Mouse (Mus musculus) ZHBTc4 (cell line): ENCODE measurements around the gene Fig4.

Source experiments
- DNase-seq: peaks from one replicate; pipeline ENCODE4 v3.0.0-alpha.2; 2011; ENCODE audit warnings: low read depth, low spot score

The Fig4 gene

GRCm38 (mm10) chr10:41218897-41219296 lies 84.2 kb downstream of the Fig4 start:
- DNase-seq, result no peak

- no peak for DNase-seq
Measured at GRCm38 (mm10) chr10:41214083-41214482, 89.0 kb downstream of the Fig4 start.

- DNase-seq, result peak; percentile 39
Measured at GRCm38 (mm10) chr10:41209538-41209937, 93.5 kb downstream of the Fig4 start.

- DNase-seq, result peak; percentile 15
Measured at GRCm38 (mm10) chr10:41208860-41209377, 94.1 kb downstream of the Fig4 start.

GRCm38 (mm10) chr10:41205647-41206046 lies 97.4 kb downstream of the Fig4 start:
- no peak for DNase-seq

- no peak for DNase-seq
Measured at GRCm38 (mm10) chr10:41204637-41205315, 98.3 kb downstream of the Fig4 start.

- no peak for DNase-seq
Measured at GRCm38 (mm10) chr10:41204191-41204590, 98.9 kb downstream of the Fig4 start.

GRCm38 (mm10) chr10:41198719-41199118 lies 104.3 kb downstream of the Fig4 start:
- DNase-seq, result no peak

GRCm38 (mm10) chr10:41197788-41198187 lies 105.3 kb downstream of the Fig4 start:
- DNase-seq, result no peak

GRCm38 (mm10) chr10:41196295-41196694 lies 106.8 kb downstream of the Fig4 start:
- no peak for DNase-seq

GRCm38 (mm10) chr10:41189392-41189791 lies 113.7 kb downstream of the Fig4 start:
- DNase-seq, result no peak

GRCm38 (mm10) chr10:41183975-41184374 lies 119.1 kb downstream of the Fig4 start:
- no peak for DNase-seq

- no peak for DNase-seq
Measured at GRCm38 (mm10) chr10:41182644-41183043, 120.4 kb downstream of the Fig4 start.

GRCm38 (mm10) chr10:41166141-41166540 lies 136.9 kb downstream of the Fig4 start:
- no peak for DNase-seq

- no peak for DNase-seq
Measured at GRCm38 (mm10) chr10:41163108-41163507, 140.0 kb downstream of the Fig4 start.

- DNase-seq, result no peak
Measured at GRCm38 (mm10) chr10:41157296-41157695, 145.8 kb downstream of the Fig4 start.

GRCm38 (mm10) chr10:41156693-41157092 lies 146.4 kb downstream of the Fig4 start:
- DNase-seq, result no peak

GRCm38 (mm10) chr10:41153229-41153750 lies 149.8 kb downstream of the Fig4 start:
- DNase-seq, result no peak

- DNase-seq, result no peak
Measured at GRCm38 (mm10) chr10:41151901-41152300, 151.2 kb downstream of the Fig4 start.

- peak; percentile 67 for DNase-seq
Measured at GRCm38 (mm10) chr10:41151441-41151840, 151.6 kb downstream of the Fig4 start.

- DNase-seq, result no peak
Measured at GRCm38 (mm10) chr10:41151021-41151420, 152.0 kb downstream of the Fig4 start.

- DNase-seq, result no peak
Measured at GRCm38 (mm10) chr10:41150496-41150895, 152.6 kb downstream of the Fig4 start.

GRCm38 (mm10) chr10:41149307-41149706 lies 153.8 kb downstream of the Fig4 start:
- no peak for DNase-seq
